Mouse (Mus musculus) small intestine, adult 2 months (tissue): ENCODE data around the gene Cited1. TPM values are rescaled to one million over a fixed set of nuclear protein-coding genes. Genes with fewer than 3 reads are reported as not detected.
"Not testable (repeated sequence)": the region's sequence is repeated elsewhere in the genome, so short reads cannot be mapped to it uniquely, and the experiment has no call there.

Experiments used
- H3K27ac ChIP-seq: fragments of 200-500 bp; 2 replicates; pipeline ENCODE4 v1.5.1; 2012; ENCODE audit warnings: low read depth, low read length, control low read depth, inconsistent platforms; ENCODE audit not compliant: insufficient read depth
- H3K27me3 ChIP-seq: fragments of 200-500 bp; 2 replicates; pipeline ENCODE4 v1.6.1; 2012; ENCODE audit warnings: mild to moderate bottlenecking, moderate library complexity, low read length, inconsistent platforms; ENCODE audit not compliant: control insufficient read depth, insufficient read depth
- H3K36me3 ChIP-seq: fragments of 200-500 bp; 2 replicates; pipeline ENCODE4 v1.6.1; 2012; ENCODE audit warnings: mild to moderate bottlenecking, low read length, control low read depth, inconsistent platforms; ENCODE audit not compliant: control insufficient read depth, insufficient read depth
- H3K4me1 ChIP-seq: fragments of 200-500 bp; 2 replicates; pipeline ENCODE4 v1.6.1; 2012; ENCODE audit warnings: low read length, inconsistent platforms, mixed read lengths; ENCODE audit not compliant: control insufficient read depth, insufficient read depth, insufficient read length
- H3K4me3 ChIP-seq: fragments of 200-500 bp; 2 replicates; pipeline ENCODE4 v1.5.1; 2012; ENCODE audit warnings: low read depth, mild to moderate bottlenecking, control low read depth, inconsistent platforms, low read length, moderate library complexity
- CTCF ChIP-seq: fragments of 200-500 bp; IDR thresholded peaks from 2 replicates; pipeline ENCODE4 v1.5.1; 2012; ENCODE audit warnings: low read depth, mild to moderate bottlenecking, control low read depth, inconsistent platforms, low read length, moderate library complexity, mixed read lengths; ENCODE audit not compliant: insufficient replicate concordance, insufficient read length; ENCODE audit errors: extremely low read depth
- POLR2A ChIP-seq: fragments of 200-500 bp; IDR thresholded peaks from 2 replicates; pipeline ENCODE4 v1.6.1; 2012; ENCODE audit warnings: low read depth, mild to moderate bottlenecking, control low read depth, inconsistent platforms, low read length, moderate library complexity
- WGBS: fragments of 180-500 bp; shearing (Covaris S2); methylation state at CpG from one replicate; pipeline ENCODE4 v1.1.7; 2018; 5-methylcytosine and 5-hydroxymethylcytosine counted together
- polyA plus RNA-seq: library from polyadenylated mRNA; depleted of rRNA; stranded (reverse); fragments of >200 nt; gene quantifications from 2 replicates; pipeline ENCODE4 v1.2.3, GENCODE M21; 2012; rRNA removed

The Cited1 gene
- polyA plus RNA-seq, 1 experiment = 0.27 TPM

- Histone ChIP-seq H3K4me1 (peaks cover 2% of the 10 kb centered on the region; the same call in 1 of the 2 replicates), H3K36me3 (no peaks in the 10 kb centered on the region), H3K4me3 (peak overlapping the region; percentile 59), H3K27ac (no peak overlapping the region), H3K27me3 (peaks cover 21% of the 10 kb centered on the region)
- no peak for TF ChIP-seq POLR2A
- TF ChIP-seq CTCF = no peak
- WGBS = 12% methylated on average over 67 of the region's 68 CpGs
These were observed 1.7 kb downstream of the Cited1 start for GRCm38 (mm10) chrX:102250150-102250890.

GRCm38 (mm10) chrX:102244334-102244733 is 7.6 kb downstream of the Cited1 start:
- TF ChIP-seq CTCF (no peak), POLR2A (no peak)
- H3K27me3 ChIP-seq = peaks cover 2% of the 10 kb centered on the region; the same call in 1 of the 2 replicates
- 48% methylated on average over 2 of the region's 2 CpGs for WGBS
- no peaks in the 10 kb centered on the region for H3K36me3 ChIP-seq
- no peak overlapping the region for H3K4me3 ChIP-seq
- no peak overlapping the region for H3K27ac ChIP-seq
- no peaks in the 10 kb centered on the region for H3K4me1 ChIP-seq

GRCm38 (mm10) chrX:102219126-102219525 is 32.9 kb downstream of the Cited1 start:
- Histone ChIP-seq H3K27ac (no peak overlapping the region), H3K4me3 (no peak overlapping the region), H3K27me3 (no peaks in the 10 kb centered on the region), H3K4me1 (no peaks in the 10 kb centered on the region), H3K36me3 (no peaks in the 10 kb centered on the region)
- no peak for TF ChIP-seq POLR2A
- peak; percentile 48; the same call in 1 of the 2 replicates for TF ChIP-seq CTCF
- 23% methylated on average over 1 of the region's 1 CpGs for WGBS

- not testable (repeated sequence) for H3K27me3 ChIP-seq
- WGBS = 35% methylated on average over 9 of the region's 9 CpGs
These were observed 36.6 kb downstream of the Cited1 start for GRCm38 (mm10) chrX:102215356-102215755.

More at GRCm38 (mm10) chrX:102215356-102215755, 36.6 kb downstream of the Cited1 start:
- H3K36me3 ChIP-seq, H3K27ac ChIP-seq, H3K4me1 ChIP-seq, H3K4me3 ChIP-seq: not testable (repeated sequence)

Other genes with a start within 250 kb of the Cited1 start
- 1.3 and 1.4 TPM in 2 replicates for gene Rtl5, start 180.9 kb downstream of the Cited1 start, polyA plus RNA-seq
- gene Pin4, start 132.7 kb downstream of the Cited1 start, polyA plus RNA-seq = 1.1 TPM in 1 of 2 replicates, not detected in the other
- 0.19 and 0.20 TPM in 2 replicates for gene Ercc6l, start 95.1 kb downstream of the Cited1 start, polyA plus RNA-seq
- gene Rps4x, start 62.8 kb downstream of the Cited1 start, polyA plus RNA-seq = 52.2 and 92.0 TPM in 2 replicates